Mouse (Mus musculus): ENCODE results near the gene Garnl3.

DNA sequence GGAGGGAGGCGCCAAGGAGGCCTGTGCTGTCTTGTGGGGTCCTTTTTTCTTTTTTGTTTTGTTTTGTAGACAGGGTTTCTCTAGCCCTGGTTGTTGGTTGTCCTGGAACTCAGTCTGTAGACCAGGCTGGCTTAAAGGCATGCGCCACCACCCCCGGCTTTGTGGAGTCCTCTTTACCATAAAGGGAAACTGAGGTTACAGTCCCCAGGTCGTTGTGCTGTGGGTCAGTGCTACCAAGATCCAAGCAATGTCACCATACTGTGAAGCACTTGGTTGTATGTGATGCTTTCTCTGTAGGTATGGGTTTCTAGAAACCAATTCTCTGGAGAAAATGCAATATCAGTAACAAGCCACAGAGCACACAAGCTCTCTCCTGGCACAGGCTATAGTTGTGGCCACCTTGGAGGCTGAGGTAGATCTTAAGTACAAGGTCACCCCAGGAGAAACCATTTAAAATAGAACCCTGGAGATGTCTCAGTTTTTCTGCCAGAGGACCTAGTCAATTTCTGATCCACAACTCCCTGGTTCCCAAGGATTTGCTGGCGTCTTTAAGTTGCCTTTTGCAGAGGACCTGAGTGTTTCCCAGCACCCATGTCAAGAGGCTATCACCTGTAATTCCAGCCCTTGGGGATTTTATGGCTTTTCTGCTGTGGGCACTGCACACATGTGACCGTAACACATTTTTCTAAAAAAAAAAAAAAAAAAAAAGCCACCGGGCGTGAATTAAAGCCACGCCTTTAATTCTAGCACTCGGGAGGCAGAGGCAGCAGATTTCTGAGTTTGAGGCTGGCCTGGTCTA, 166.6 kb downstream of the Garnl3 start:
- no peak for TF ChIP-seq CTCF (IDR thresholded peaks at IDR 0.05; ENCODE audit: extremely low read depth, insufficient read depth, low read length)
- TF ChIP-seq POLR2A (IDR thresholded peaks at IDR 0.05; ENCODE audit: extremely low read depth, insufficient read depth, low read length) = no peak
